Mouse (Mus musculus) gastrocnemius, adult 2 months (tissue): ENCODE results near the gene Uggt1. TPM values are rescaled to one million over a fixed set of nuclear protein-coding genes. Genes with fewer than 3 reads are reported as not detected.

Experiments used
- DNase-seq: peaks from one replicate; pipeline ENCODE4 v3.0.0; 2022
- H3K27ac ChIP-seq: fragments of 200-600 bp; 2 replicates; pipeline ENCODE4 v1.8.1; 2022; ENCODE audit warnings: mild to moderate bottlenecking
- H3K4me3 ChIP-seq: fragments of 200-600 bp; 2 replicates; pipeline ENCODE4 v1.8.1; 2022; ENCODE audit warnings: mild to moderate bottlenecking, moderate library complexity
- CTCF ChIP-seq: fragments of 200-600 bp; IDR thresholded peaks from 2 replicates; pipeline ENCODE4 v1.8.1; 2022; ENCODE audit warnings: antibody characterized with exemption, mild to moderate bottlenecking, moderate library complexity
- intact Hi-C: fragments of 180-260 bp; cut with DNase I; formaldehyde crosslinking; loops from one replicate; pipeline ENCODE4 v1.15.1; 2025
- microRNA-seq: library from miRNA; unstranded; fragments of <30 nt; microRNA quantifications from one replicate; pipeline ENCODE4 v1.2.0, GENCODE M21; 2021
- total RNA-seq, 2 experiments: library from RNA; stranded (reverse); gene quantifications; 2 replicates each; pipeline ENCODE4 v1.2.3; 2021

The Uggt1 gene
- total RNA-seq, 2 experiments from 2014 or later: 27.6 to 29.1 TPM

DNA sequence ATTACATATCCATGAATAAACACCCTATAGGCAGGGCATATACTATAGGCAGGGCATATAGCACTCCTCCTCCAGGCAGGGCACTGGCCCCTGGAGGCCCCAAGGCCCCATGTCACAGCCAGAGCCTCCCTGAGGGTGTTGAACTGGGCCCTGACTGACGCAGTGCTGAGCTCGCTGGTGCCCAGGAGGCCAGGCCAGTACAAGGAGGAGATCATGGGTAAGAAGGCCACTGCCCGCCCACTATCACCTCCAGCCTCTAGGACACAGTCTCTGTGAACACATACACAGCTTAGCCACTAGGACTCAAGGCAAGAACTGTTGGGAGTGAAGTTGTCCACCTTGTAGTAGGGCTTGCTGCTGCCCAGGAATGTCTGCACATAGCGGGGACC lies 153.8 kb downstream of the Uggt1 start:
- DNase-seq: no peak
- Histone ChIP-seq H3K27ac (peak overlapping the region; percentile 69; the same call in 1 of the 2 replicates), H3K4me3 (no peak overlapping the region)
- no peak for TF ChIP-seq CTCF
- intact Hi-C loops: loop anchor here (5.0 kb wide), 1 partner anchor 37 kb away; no protein-coding TSS in a partner anchor

Small RNA genes lying within 50 kb of the gene (microRNA-seq; reads per million reads assigned to microRNA genes)
- not detected for gene Mir6897

Other genes starting within 250 kb of the Uggt1 start
- gene Hs6st1, start 176.3 kb downstream of the Uggt1 start, total RNA-seq: 10 to 100 TPM; 20.7 to 22.0 TPM
- gene Neurl3, start 30.0 kb upstream of the Uggt1 start, total RNA-seq: under 1 TPM; 0.41 to 0.59 TPM
- gene Arid5a, start 63.0 kb upstream of the Uggt1 start, total RNA-seq: 10 to 100 TPM in 1 of 2 experiments, 1 to 10 TPM in 1; 7.0 to 18.6 TPM
- gene Kansl3, start 124.5 kb upstream of the Uggt1 start, total RNA-seq: 10 to 100 TPM; 37.7 to 39.6 TPM
- gene Fer1l5, start 127.6 kb upstream of the Uggt1 start, total RNA-seq: not detected
- 10 to 100 TPM; 16.4 to 26.7 TPM for gene Lman2l, start 200.6 kb upstream of the Uggt1 start, total RNA-seq
- gene Cnnm4, start 226.9 kb upstream of the Uggt1 start, total RNA-seq: 10 to 100 TPM in 1 of 2 experiments, 1 to 10 TPM in 1; 4.1 to 11.0 TPM